Mouse (Mus musculus): Measurements from ENCODE around the gene Crhbp.

- TF ChIP-seq CTCF (conservative IDR thresholded peaks at IDR 0.05; ENCODE audit: insufficient read depth, insufficient read length, low read depth, low read length) (no peak), POLR2A (IDR thresholded peaks at IDR 0.05; ENCODE audit: low read depth, low read length) (no peak)
These were observed 6.0 kb upstream of the Crhbp start for GRCm38 (mm10) chr13:95450636-95451210.

All from kidney, adult 2 months (tissue).